Mouse (Mus musculus) midbrain, embryonic 12.5 days (tissue): ENCODE results near the gene Gcm1. TPM values are rescaled to one million over a fixed set of nuclear protein-coding genes. Genes with fewer than 3 reads are reported as not detected.

Experiments used
- ATAC-seq: fragments of 200-750 bp; cut with Nextera tagmentation; 2 replicates; pipeline ENCODE4 v1.8.0; 2017; ENCODE audit warnings: low read depth, moderate TSS enrichment, moderate library complexity; ENCODE audit not compliant: low FRiP score
- H3K27ac ChIP-seq: fragments of 300-500 bp; sonication (generic); replicated peaks from 2 replicates; pipeline ENCODE4 v1.5.1; 2016; ENCODE audit warnings: mild to moderate bottlenecking
- H3K27me3 ChIP-seq: fragments of 300-500 bp; sonication (generic); 2 replicates; pipeline ENCODE4 v1.6.1; 2016; ENCODE audit warnings: mild to moderate bottlenecking
- H3K36me3 ChIP-seq: fragments of 300-500 bp; sonication (generic); 2 replicates; pipeline ENCODE4 v1.6.1; 2016
- H3K4me1 ChIP-seq: fragments of 300-500 bp; sonication (generic); 2 replicates; pipeline ENCODE4 v1.6.1; 2016
- H3K4me2 ChIP-seq: fragments of 300-500 bp; sonication (generic); replicated peaks from 2 replicates; pipeline ENCODE4 v1.6.1; 2016; ENCODE audit warnings: mild to moderate bottlenecking, moderate library complexity
- H3K4me3 ChIP-seq: fragments of 300-500 bp; sonication (generic); 2 replicates; pipeline ENCODE4 v1.5.1; 2016; ENCODE audit warnings: mild to moderate bottlenecking
- H3K9ac ChIP-seq: fragments of 300-500 bp; sonication (generic); replicated peaks from 2 replicates; pipeline ENCODE4 v1.6.1; 2016; ENCODE audit warnings: mild to moderate bottlenecking, moderate library complexity
- H3K9me3 ChIP-seq: fragments of 300-500 bp; sonication (generic); 2 replicates; pipeline ENCODE4 v1.6.1; 2016; ENCODE audit warnings: mild to moderate bottlenecking
- WGBS: fragments of 180-500 bp; shearing (Covaris S2); methylation state at CpG from one replicate; pipeline ENCODE4 v1.1.7; 2016; 5-methylcytosine and 5-hydroxymethylcytosine counted together
- polyA plus RNA-seq: library from polyadenylated mRNA; unstranded; fragments of >200 nt; fragmentation: Nextera tagmentation; extraction: Ambion mirVana; gene quantifications from 2 replicates; pipeline ENCODE4 v1.2.1, GENCODE M21; 2016

The Gcm1 gene
- 0.10 and 0.14 TPM in 2 replicates for polyA plus RNA-seq

GRCm38 (mm10) chr9:78051677-78052076 is at the start of gene Gcm1:
TSS of gene Gcm1 (plus strand) at chr9:78051924.
- no peak for ATAC-seq
- H3K9ac ChIP-seq: no peak within 1 kb of the TSS
- 54% methylated on average over 3 of the region's 3 CpGs for WGBS

GRCm38 (mm10) chr9:78003278-78003677 is 48.4 kb upstream of the Gcm1 start:
- Histone ChIP-seq H3K4me2 (no peak overlapping the region), H3K4me3 (no peak overlapping the region), H3K9ac (no peak overlapping the region), H3K36me3 (no peaks in the 10 kb centered on the region), H3K9me3 (no peaks in the 10 kb centered on the region), H3K27ac (no peak overlapping the region), H3K27me3 (no peaks in the 10 kb centered on the region), H3K4me1 (no peaks in the 10 kb centered on the region)
- no peak for ATAC-seq
- WGBS: 84% methylated on average over 2 of the region's 2 CpGs

More at GRCm38 (mm10) chr9:78051677-78052076, at the start of gene Gcm1:
- no peak within 1 kb of the TSS for H3K4me2 ChIP-seq
- H3K9me3 ChIP-seq: no peaks in the 10 kb centered on the region
- no peaks in the 10 kb centered on the region for H3K36me3 ChIP-seq
- no peaks in the 10 kb centered on the region for H3K27me3 ChIP-seq
- H3K4me3 ChIP-seq: no peak within 1 kb of the TSS
- no peak within 1 kb of the TSS for H3K27ac ChIP-seq
- no peaks in the 10 kb centered on the region for H3K4me1 ChIP-seq

- no peaks in the 10 kb centered on the region for H3K4me1 ChIP-seq
- no peak overlapping the region for H3K27ac ChIP-seq
- no peaks in the 10 kb centered on the region for H3K27me3 ChIP-seq
- H3K4me2 ChIP-seq: no peak overlapping the region
- 53% methylated on average over 3 of the region's 3 CpGs for whole genome bisulfite sequencing
- no peak overlapping the region for H3K4me3 ChIP-seq
- H3K9ac ChIP-seq: no peak overlapping the region
- no peaks in the 10 kb centered on the region for H3K36me3 ChIP-seq
- no peak for ATAC-seq
- no peaks in the 10 kb centered on the region for H3K9me3 ChIP-seq
Observed at GRCm38 (mm10) chr9:78005481-78005880, 46.2 kb upstream of the Gcm1 start.

GRCm38 (mm10) chr9:78006209-78007001 is 45.3 kb upstream of the Gcm1 start:
- 61% methylated on average over 19 of the region's 19 CpGs for WGBS
- no peak overlapping the region for H3K4me2 ChIP-seq
- no peaks in the 10 kb centered on the region for H3K4me1 ChIP-seq
- H3K27ac ChIP-seq: no peak overlapping the region
- no peak overlapping the region for H3K4me3 ChIP-seq
- no peaks in the 10 kb centered on the region for H3K27me3 ChIP-seq
- peak; percentile 71 for ATAC-seq
- H3K9ac ChIP-seq: no peak overlapping the region
- H3K9me3 ChIP-seq: no peaks in the 10 kb centered on the region
- no peaks in the 10 kb centered on the region for H3K36me3 ChIP-seq

- H3K36me3 ChIP-seq: no peaks in the 10 kb centered on the region
- no peaks in the 10 kb centered on the region for H3K27me3 ChIP-seq
- WGBS: 91% methylated on average over 7 of the region's 7 CpGs
- no peak overlapping the region for H3K4me3 ChIP-seq
- ATAC-seq: no peak
- no peak overlapping the region for H3K9ac ChIP-seq
- no peaks in the 10 kb centered on the region for H3K9me3 ChIP-seq
- H3K4me2 ChIP-seq: no peak overlapping the region
- no peak overlapping the region for H3K27ac ChIP-seq
- H3K4me1 ChIP-seq: no peaks in the 10 kb centered on the region
Observed at GRCm38 (mm10) chr9:78009382-78009781, 42.3 kb upstream of the Gcm1 start.

GRCm38 (mm10) chr9:78010187-78010586 is 41.5 kb upstream of the Gcm1 start:
- no peaks in the 10 kb centered on the region for H3K4me1 ChIP-seq
- H3K4me2 ChIP-seq: no peak overlapping the region
- H3K27me3 ChIP-seq: no peaks in the 10 kb centered on the region
- ATAC-seq: no peak
- no peak overlapping the region for H3K9ac ChIP-seq
- no peak overlapping the region for H3K27ac ChIP-seq
- H3K9me3 ChIP-seq: no peaks in the 10 kb centered on the region
- no peaks in the 10 kb centered on the region for H3K36me3 ChIP-seq
- no peak overlapping the region for H3K4me3 ChIP-seq
- 93% methylated on average over 5 of the region's 5 CpGs for WGBS

- Histone ChIP-seq H3K4me1 (no peaks in the 10 kb centered on the region), H3K27ac (no peak overlapping the region), H3K9me3 (no peaks in the 10 kb centered on the region), H3K36me3 (no peaks in the 10 kb centered on the region), H3K4me2 (no peak overlapping the region), H3K9ac (no peak overlapping the region), H3K4me3 (no peak overlapping the region), H3K27me3 (no peaks in the 10 kb centered on the region)
- 90% methylated on average over 10 of the region's 10 CpGs for WGBS
- ATAC-seq: no peak
Observed at GRCm38 (mm10) chr9:78010707-78011106, 41.0 kb upstream of the Gcm1 start.

- no peaks in the 10 kb centered on the region for H3K27me3 ChIP-seq
- H3K4me3 ChIP-seq: no peak overlapping the region
- H3K9ac ChIP-seq: no peak overlapping the region
- no peaks in the 10 kb centered on the region for H3K4me1 ChIP-seq
- no peaks in the 10 kb centered on the region for H3K9me3 ChIP-seq
- no peaks in the 10 kb centered on the region for H3K36me3 ChIP-seq
- no peak overlapping the region for H3K4me2 ChIP-seq
- ATAC-seq: no peak
- WGBS: 88% methylated on average over 4 of the region's 4 CpGs
- no peak overlapping the region for H3K27ac ChIP-seq
Observed at GRCm38 (mm10) chr9:78012066-78012465, 39.7 kb upstream of the Gcm1 start.

GRCm38 (mm10) chr9:78012681-78013080 is 39.0 kb upstream of the Gcm1 start:
- WGBS: 86% methylated on average over 5 of the region's 5 CpGs
- Histone ChIP-seq H3K4me1 (no peaks in the 10 kb centered on the region), H3K27ac (no peak overlapping the region), H3K36me3 (no peaks in the 10 kb centered on the region), H3K9ac (no peak overlapping the region), H3K27me3 (no peaks in the 10 kb centered on the region), H3K4me3 (no peak overlapping the region), H3K9me3 (no peaks in the 10 kb centered on the region), H3K4me2 (no peak overlapping the region)
- ATAC-seq: no peak

- WGBS: 35% methylated on average over 1 of the region's 1 CpGs
- Histone ChIP-seq H3K9ac (no peak overlapping the region), H3K4me2 (no peak overlapping the region), H3K4me3 (no peak overlapping the region), H3K9me3 (no peaks in the 10 kb centered on the region), H3K27me3 (0 out of 2 replicates have a peak, but pooled peaks cover 6% of the 10 kb centered on the region), H3K36me3 (no peaks in the 10 kb centered on the region), H3K27ac (no peak overlapping the region), H3K4me1 (no peaks in the 10 kb centered on the region)
- ATAC-seq: no peak
Observed at GRCm38 (mm10) chr9:78013813-78014212, 37.9 kb upstream of the Gcm1 start.

GRCm38 (mm10) chr9:78015816-78016215 is 35.9 kb upstream of the Gcm1 start:
- Histone ChIP-seq H3K9me3 (no peaks in the 10 kb centered on the region), H3K4me2 (no peak overlapping the region), H3K27ac (no peak overlapping the region), H3K4me3 (no peak overlapping the region), H3K36me3 (no peaks in the 10 kb centered on the region), H3K27me3 (0 out of 2 replicates have a peak, but pooled peaks cover 6% of the 10 kb centered on the region), H3K4me1 (peaks cover 3% of the 10 kb centered on the region; the same call in 1 of the 2 replicates), H3K9ac (no peak overlapping the region)
- ATAC-seq: no peak
- WGBS: 88% methylated on average over 7 of the region's 7 CpGs

GRCm38 (mm10) chr9:78016288-78016687 is 35.4 kb upstream of the Gcm1 start:
- 68% methylated on average over 15 of the region's 15 CpGs for WGBS
- Histone ChIP-seq H3K9ac (no peak overlapping the region), H3K4me1 (peaks cover 7% of the 10 kb centered on the region), H3K36me3 (no peaks in the 10 kb centered on the region), H3K4me3 (no peak overlapping the region), H3K27ac (no peak overlapping the region), H3K27me3 (0 out of 2 replicates have a peak, but pooled peaks cover 6% of the 10 kb centered on the region), H3K4me2 (peak overlapping the region; percentile 29), H3K9me3 (no peaks in the 10 kb centered on the region)
- ATAC-seq: no peak
